Mouse (Mus musculus) layer of hippocampus, postnatal 36 days (tissue): ENCODE data around the gene St6galnac3. TPM values are rescaled to one million over a fixed set of nuclear protein-coding genes. Genes with fewer than 3 reads are reported as not detected.

Source experiments
- DNase-seq, 2 experiments: peaks; one replicate each; pipeline ENCODE4 v3.0.0; 2022
- total RNA-seq, 2 experiments: library from RNA; stranded (reverse); gene quantifications; 2 replicates each; pipeline ENCODE4 v1.2.3; 2021

Gene St6galnac3
- total RNA-seq, 2 experiments from 2014 or later: 25.2 to 28.9 TPM

- no peak for DNase-seq
Observed at GRCm38 (mm10) chr3:153648713-153649112, 76.3 kb downstream of the St6galnac3 start.

- DNase-seq: no peak
Observed at GRCm38 (mm10) chr3:153645803-153646202, 79.2 kb downstream of the St6galnac3 start.

- DNase-seq: no peak
Observed at GRCm38 (mm10) chr3:153643822-153644519, 81.0 kb downstream of the St6galnac3 start.

DNA sequence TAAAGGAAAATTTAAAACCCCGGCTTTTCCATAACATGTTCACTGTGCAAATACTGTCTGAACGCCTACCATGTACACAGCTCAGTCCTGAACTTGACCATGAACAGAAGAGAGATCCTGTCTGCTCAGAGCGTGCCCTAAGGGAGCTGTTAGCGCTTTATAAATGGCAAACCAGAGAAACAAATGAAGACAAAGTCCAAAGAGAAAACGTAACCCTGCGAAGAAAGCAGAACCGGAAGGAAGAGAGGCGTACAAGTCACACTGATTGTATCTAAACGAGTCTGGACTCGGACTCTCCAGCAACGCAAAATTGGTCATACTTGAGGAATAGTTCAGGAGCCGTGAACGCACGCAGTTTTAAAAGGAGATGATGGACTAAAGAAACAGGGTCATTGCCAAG, 82.1 kb downstream of the St6galnac3 start:
- DNase-seq: no peak

DNA sequence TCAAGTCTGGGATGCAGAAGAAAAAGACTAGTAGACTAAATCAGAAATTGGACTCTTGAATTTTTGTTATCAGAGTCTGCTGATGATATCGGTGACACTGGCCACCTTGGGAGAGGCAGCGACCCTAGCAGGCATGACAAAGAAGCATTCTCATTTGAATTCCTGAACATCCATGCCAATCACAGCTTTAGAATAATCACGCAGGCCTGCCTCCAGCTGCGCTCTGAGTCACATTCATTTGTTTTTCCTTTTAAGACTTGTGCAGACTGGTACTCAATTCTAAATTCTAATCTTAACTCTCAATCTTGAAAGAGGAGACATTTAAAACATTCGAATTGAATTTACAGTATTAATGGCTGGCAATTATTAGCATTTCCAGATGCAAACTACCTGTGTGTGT, 83.2 kb downstream of the St6galnac3 start:
- no peak for DNase-seq

DNA sequence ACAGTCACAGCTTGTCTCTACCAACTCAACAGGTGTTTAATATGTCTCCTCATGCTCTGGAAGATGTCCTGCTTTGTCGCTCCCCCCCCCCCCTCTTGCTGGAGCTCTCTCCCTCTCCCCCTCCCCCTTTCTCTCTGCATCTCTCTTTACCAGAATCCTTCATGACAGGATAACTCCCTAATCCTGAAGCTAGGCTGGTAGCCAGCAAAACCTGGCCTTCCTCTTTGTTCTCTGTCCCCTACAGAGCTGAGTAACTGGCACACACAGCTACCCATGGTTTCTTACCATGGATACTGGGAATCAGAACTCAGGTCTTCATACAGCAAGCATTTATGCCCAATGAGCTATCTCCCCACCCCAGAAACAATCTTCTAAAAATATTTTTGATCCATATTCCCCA, 87.6 kb downstream of the St6galnac3 start:
- no peak for DNase-seq

DNA sequence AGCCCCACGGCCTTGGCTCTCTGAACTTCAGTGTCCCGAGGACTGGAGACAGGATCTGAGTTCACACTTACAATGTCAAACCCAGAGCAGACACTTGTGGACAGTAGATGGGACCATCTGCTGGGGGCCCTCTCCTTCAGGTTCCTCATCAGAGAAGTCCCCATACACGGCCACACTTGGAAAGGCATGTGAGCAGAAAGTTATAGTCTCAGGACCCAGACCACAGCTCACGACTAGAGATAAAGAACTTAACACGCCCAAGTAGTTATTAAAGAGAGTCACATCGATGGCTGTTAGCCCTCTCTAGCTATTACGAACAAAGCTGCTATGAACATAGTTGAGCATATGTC, 88.2 kb downstream of the St6galnac3 start:
- no peak for DNase-seq

DNA sequence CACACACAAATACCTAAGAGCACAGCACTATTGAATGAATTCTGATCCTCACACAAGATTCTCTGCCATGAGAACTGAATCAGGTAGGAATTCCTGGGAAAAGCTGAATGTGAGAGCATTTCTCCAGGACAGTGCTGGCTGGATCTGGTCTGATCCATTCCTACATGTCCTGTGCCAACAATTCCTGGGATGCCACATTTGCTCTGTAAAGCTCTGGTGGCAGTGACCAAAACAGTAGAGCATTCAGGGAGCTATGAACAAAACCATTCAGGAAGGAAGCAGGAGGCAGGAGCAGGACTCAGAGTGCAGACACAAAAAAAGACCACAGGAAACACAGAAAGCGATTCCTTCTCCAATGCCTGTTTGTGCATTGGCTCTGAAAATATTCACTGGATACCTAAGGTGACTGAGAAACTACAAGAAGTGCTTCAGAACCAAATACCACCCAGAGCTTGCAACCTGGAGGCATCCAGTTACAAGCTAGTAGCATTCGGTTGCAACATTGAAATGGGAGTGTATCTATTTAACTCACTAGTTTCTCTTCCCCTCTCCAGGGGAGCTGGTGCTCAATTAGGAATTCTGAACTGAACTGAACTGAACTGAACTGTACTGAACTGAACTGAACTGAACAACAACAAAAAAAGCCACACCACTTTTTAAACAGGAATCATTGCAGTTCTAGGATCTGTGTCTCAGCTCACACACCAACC, 88.7 kb downstream of the St6galnac3 start:
- no peak for DNase-seq

GRCm38 (mm10) chr3:153631988-153632672, 92.8 kb downstream of the St6galnac3 start:
- DNase-seq: no peak

- DNase-seq: no peak
Observed at GRCm38 (mm10) chr3:153626237-153626636, 98.7 kb downstream of the St6galnac3 start.

- no peak for DNase-seq
Observed at GRCm38 (mm10) chr3:153618976-153619375, 106.0 kb downstream of the St6galnac3 start.

DNA sequence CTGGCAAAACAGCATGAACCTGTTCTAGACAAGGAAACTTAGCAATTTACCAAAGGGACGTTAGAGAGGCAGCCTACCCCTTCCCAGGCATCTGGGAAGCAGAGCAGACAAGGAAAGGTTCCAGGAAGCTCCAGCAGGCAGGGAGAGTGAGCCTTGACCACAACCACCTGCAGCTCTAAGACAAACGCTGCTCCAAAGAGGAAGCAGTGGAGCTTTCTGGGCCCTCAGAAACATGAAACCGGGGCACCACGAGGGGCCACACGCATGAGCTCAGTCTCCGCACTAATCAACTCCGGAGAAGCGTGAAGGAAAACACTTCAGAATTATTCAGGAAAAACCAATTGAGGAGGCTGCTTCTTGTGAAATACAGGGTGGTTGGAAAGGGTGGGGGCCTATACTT, 108.1 kb downstream of the St6galnac3 start:
- no peak for DNase-seq

DNA sequence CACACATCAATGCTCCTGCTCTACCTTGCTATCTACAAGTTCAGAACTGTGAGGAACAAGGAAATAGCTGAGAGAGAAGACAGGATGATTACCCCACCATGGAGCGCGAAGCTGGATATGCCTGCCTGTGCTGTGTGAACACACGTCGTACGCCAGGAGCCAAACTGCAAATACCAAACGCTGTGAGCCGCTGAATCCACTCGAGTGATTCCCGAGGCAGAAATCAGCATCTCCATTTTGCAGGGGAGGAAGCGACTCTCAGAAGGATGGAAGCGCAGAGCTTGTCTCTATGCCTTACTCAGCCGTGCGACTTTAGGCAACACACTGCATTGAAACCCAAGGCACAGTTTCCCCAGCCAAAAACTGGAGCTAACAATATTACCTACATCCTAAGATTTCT, 114.7 kb downstream of the St6galnac3 start:
- DNase-seq: no peak

- DNase-seq: peak in 1 of 2 experiments; percentile 43
Observed at GRCm38 (mm10) chr3:153606331-153606730, 118.6 kb downstream of the St6galnac3 start.

- DNase-seq: no peak
Observed at GRCm38 (mm10) chr3:153605767-153606098, 119.2 kb downstream of the St6galnac3 start.

- no peak for DNase-seq
Observed at GRCm38 (mm10) chr3:153605089-153605766, 119.7 kb downstream of the St6galnac3 start.

GRCm38 (mm10) chr3:153599179-153599578, 125.8 kb downstream of the St6galnac3 start:
- DNase-seq: no peak

- DNase-seq: peak; percentile 67 to 68
Observed at GRCm38 (mm10) chr3:153598631-153599030, 126.3 kb downstream of the St6galnac3 start.

DNA sequence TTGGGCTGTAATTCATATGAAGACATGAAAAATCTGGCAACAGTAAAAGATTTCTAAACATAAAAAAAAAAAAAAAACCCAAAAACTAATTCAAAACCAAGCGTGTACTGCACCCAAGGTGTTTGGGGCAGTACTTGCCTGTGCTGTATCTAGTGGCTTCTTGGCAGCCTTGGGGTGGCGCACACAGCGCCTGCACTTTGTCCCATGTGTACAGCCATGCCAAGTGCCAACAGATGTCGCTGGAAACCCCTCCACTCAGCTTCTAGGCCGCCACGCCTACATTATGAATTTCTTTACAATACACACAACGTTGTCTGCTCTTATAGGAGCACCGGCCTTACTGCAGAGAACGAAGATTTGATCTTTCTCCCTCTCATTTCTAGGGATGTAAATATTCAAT, 130.4 kb downstream of the St6galnac3 start:
- no peak for DNase-seq

DNA sequence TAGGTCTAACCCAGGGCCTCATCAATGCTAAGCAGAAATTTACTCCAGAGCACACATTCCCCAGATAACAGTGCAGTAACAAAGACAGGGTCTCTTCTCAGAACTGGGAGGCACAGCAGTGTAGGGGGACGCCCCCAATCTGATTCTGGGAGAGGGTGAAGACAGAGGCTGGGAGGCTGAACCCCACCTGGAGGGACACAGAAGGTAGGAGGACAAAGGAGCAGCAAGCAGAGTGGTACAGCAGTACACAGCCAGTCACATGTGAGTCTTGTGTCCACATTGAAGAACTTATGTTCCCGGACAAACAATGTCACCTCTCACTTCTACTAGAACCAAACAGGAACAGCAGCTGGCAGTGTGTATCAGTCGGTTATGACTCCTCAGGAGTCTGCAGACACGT, 131.0 kb downstream of the St6galnac3 start:
- no peak for DNase-seq

- DNase-seq: no peak
Observed at GRCm38 (mm10) chr3:153593103-153593502, 131.9 kb downstream of the St6galnac3 start.

GRCm38 (mm10) chr3:153587594-153587993, 137.4 kb downstream of the St6galnac3 start:
- DNase-seq: no peak

DNA sequence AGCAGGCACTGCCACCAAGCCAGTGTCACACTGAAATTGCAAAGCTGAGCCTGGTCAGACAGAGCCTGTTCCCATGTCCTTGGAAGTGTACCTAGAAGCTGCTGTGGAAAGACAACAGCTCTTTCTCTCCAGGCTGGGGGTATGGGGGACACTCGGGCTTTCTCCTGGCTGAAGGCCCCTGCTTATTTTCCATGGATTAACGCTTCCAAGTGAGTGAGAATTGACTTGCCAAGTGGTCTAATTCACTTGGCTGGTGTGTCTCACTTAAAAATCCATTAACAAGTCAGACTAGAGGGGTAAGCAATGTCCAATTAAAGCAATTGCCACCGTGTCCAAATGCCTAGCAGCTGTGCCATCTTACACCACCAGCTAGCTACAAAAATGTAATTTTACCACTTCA, 140.1 kb downstream of the St6galnac3 start:
- DNase-seq: no peak
